Mouse (Mus musculus) 3T3-L1 (cell line): ENCODE results near the gene Engase.

Experiments
- DNase-seq: peaks from one replicate; pipeline ENCODE4 v3.0.0-alpha.2; 2015; ENCODE audit warnings: low read depth, low spot score

Engase gene

GRCm38 (mm10) chr11:118523496-118524145, 47.0 kb downstream of the Engase start:
- DNase-seq = peak; percentile 53

- DNase-seq = no peak
Observed at GRCm38 (mm10) chr11:118525059-118525458, 48.4 kb downstream of the Engase start.

- DNase-seq = no peak
Observed at GRCm38 (mm10) chr11:118528761-118529160, 52.1 kb downstream of the Engase start.

- no peak for DNase-seq
Observed at GRCm38 (mm10) chr11:118530313-118530712, 53.7 kb downstream of the Engase start.

DNA sequence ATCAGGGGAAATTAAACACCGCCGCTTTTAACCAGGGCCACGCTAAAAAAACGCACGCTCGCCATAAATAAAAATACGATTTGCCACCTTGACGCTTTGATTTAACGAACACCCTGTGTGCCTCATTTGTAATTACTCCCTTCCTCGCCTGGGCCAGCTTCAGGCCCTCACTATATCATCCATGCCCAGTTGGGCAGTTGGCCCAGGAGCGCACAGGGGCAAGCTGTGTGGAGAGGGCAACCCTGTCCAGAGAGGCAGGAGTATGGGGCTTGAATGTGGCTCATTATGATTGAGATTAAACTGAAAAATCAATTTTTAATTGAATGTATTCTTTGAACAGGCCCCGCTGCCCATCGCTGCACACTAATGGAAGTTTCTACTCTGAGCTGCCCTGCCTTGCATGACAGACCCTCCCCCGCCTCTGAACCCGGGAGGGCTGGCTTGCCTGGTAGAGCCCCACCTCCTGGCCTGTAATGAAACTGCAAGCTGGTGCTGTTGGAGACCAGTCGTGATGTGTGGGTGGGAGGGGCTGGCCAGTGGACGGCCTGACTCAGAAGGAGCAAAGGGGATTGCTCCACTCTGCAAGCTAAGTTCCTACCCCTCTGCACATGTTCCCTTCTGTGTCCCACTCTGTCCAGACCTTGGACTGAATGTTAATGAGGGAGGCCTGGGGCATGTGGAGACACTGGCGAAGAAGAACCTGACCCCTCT, 57.9 kb downstream of the Engase start:
- DNase-seq = peak; percentile 27

- DNase-seq = no peak
Observed at GRCm38 (mm10) chr11:118538008-118538407, 61.4 kb downstream of the Engase start.
